Mouse (Mus musculus): ENCODE results near the gene Slc37a3.

DNA sequence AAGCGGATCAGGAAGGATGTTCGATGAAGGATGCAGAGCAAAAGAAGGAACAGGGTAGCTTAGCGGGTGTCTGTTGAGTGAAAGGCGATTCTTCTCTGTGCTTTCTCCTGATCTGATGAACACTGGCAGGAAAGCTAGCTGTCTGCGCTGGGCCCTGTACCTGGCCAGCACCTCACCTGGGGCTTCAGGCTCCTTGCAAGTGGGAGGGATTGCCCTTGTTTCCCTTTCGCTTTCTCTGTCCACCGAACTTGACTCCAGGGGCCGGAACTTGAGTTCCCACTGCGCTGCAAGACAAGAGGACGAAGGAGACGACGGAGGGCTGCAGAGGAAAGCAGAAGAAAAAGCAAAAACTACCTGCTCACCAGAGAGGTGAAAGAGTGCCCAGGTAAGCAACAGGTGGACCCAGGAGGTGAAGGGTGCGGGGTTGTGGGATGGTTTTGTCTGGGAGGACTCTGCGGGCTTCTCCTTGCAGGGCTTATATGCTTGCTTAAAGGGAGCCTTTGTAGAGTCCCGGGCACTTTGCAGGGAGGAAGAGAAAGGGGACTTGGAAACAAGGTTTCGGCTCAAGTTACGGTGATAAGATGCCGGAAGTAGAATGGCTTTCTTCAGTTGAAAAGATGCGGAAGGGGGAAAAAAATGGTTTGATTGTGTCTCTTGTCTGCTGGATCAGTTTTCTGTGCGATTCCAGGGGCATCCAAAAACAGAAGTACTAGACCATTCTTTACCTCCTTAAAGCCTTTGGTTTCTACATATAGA lies 3.8 kb upstream of the Slc37a3 start, which contains the start of gene Rab19:
- TF ChIP-seq POLR2A (IDR thresholded peaks at IDR 0.05; ENCODE audit: low read depth, low read length) (peak; percentile 53; the same call in 1 of the 2 replicates), CTCF (IDR thresholded peaks at IDR 0.05; ENCODE audit: extremely low read depth, insufficient read length, insufficient replicate concordance, low read depth, low read length) (no peak)
